Mouse (Mus musculus): ENCODE measurements at regions not wholly inside any gene's neighbourhood (a gene's known extent, or its start where the extent isn't known, plus 50 kb on each side); places are given as distances from the start of the nearest gene placed in this dataset.

GRCm38 (mm10) chr3:38322426-38322825, 162.2 kb downstream of the Ankrd50 start:
- no peak overlapping the region for H3K4me3 ChIP-seq (ENCODE audit: low read depth, low read length)
- H3K36me3 ChIP-seq (ENCODE audit: insufficient read depth) = no peaks in the 10 kb centered on the region
- H3K27me3 ChIP-seq (ENCODE audit: insufficient read depth, low read length) = no peaks in the 10 kb centered on the region
- 44% methylated on average over 8 of the region's 8 CpGs for WGBS
- no peak overlapping the region for H3K4me2 ChIP-seq (ENCODE audit: low read depth)
- H3K27ac ChIP-seq (ENCODE audit: low read depth, low read length) = no peak overlapping the region
- ATAC-seq (no peak), DNase-seq (no peak)
- no peak overlapping the region for H3K9ac ChIP-seq
- no peak for TF ChIP-seq CTCF (IDR thresholded peaks at IDR 0.05; ENCODE audit: low read depth)
- no peaks in the 10 kb centered on the region for H3K4me1 ChIP-seq (ENCODE audit: insufficient read depth)
- H3K9me3 ChIP-seq (ENCODE audit: low read length) = no peaks in the 10 kb centered on the region

GRCm38 (mm10) chr3:38321620-38322019, 163.0 kb downstream of the Ankrd50 start:
- ATAC-seq (peak; percentile 43; the same call in 1 of the 2 replicates), DNase-seq (no peak)
- WGBS = 61% methylated on average over 3 of the region's 3 CpGs

GRCm38 (mm10) chr3:38320998-38321397, 163.6 kb downstream of the Ankrd50 start:
- Histone ChIP-seq H3K4me2 (ENCODE audit: low read depth) (no peak overlapping the region), H3K27me3 (ENCODE audit: insufficient read depth, low read length) (no peaks in the 10 kb centered on the region), H3K27ac (ENCODE audit: low read depth, low read length) (no peak overlapping the region), H3K9me3 (ENCODE audit: low read length) (no peaks in the 10 kb centered on the region), H3K4me1 (ENCODE audit: insufficient read depth) (no peaks in the 10 kb centered on the region), H3K4me3 (ENCODE audit: low read depth, low read length) (no peak overlapping the region), H3K36me3 (ENCODE audit: insufficient read depth) (no peaks in the 10 kb centered on the region), H3K9ac (no peak overlapping the region)
- DNase-seq = no peak
- WGBS = 83% methylated on average over 6 of the region's 6 CpGs
- no peak; the same call in 1 of the 2 replicates for ATAC-seq
- no peak for TF ChIP-seq CTCF (IDR thresholded peaks at IDR 0.05; ENCODE audit: low read depth)

More at GRCm38 (mm10) chr3:38321620-38322019, 163.0 kb downstream of the Ankrd50 start:
- Histone ChIP-seq H3K36me3 (ENCODE audit: insufficient read depth) (no peaks in the 10 kb centered on the region), H3K4me2 (ENCODE audit: low read depth) (no peak overlapping the region), H3K9ac (no peak overlapping the region), H3K4me3 (ENCODE audit: low read depth, low read length) (no peak overlapping the region), H3K9me3 (ENCODE audit: low read length) (no peaks in the 10 kb centered on the region), H3K4me1 (ENCODE audit: insufficient read depth) (no peaks in the 10 kb centered on the region), H3K27ac (ENCODE audit: low read depth, low read length) (no peak overlapping the region), H3K27me3 (ENCODE audit: insufficient read depth, low read length) (no peaks in the 10 kb centered on the region)
- TF ChIP-seq CTCF (IDR thresholded peaks at IDR 0.05; ENCODE audit: low read depth) = no peak

GRCm38 (mm10) chr3:38312834-38313233, 171.8 kb downstream of the Ankrd50 start:
- Histone ChIP-seq H3K4me1 (ENCODE audit: insufficient read depth) (no peaks in the 10 kb centered on the region), H3K4me2 (ENCODE audit: low read depth) (no peak overlapping the region), H3K4me3 (ENCODE audit: low read depth, low read length) (no peak overlapping the region), H3K27ac (ENCODE audit: low read depth, low read length) (no peak overlapping the region), H3K9ac (no peak overlapping the region), H3K36me3 (ENCODE audit: insufficient read depth) (no peaks in the 10 kb centered on the region), H3K9me3 (ENCODE audit: low read length) (no peaks in the 10 kb centered on the region), H3K27me3 (ENCODE audit: insufficient read depth, low read length) (no peaks in the 10 kb centered on the region)
- DNase-seq (no peak), ATAC-seq (no peak)
- WGBS = 36% methylated on average over 6 of the region's 6 CpGs
- no peak for TF ChIP-seq CTCF (IDR thresholded peaks at IDR 0.05; ENCODE audit: low read depth)

GRCm38 (mm10) chr3:38312121-38312520, 172.5 kb downstream of the Ankrd50 start:
- 33% methylated on average over 3 of the region's 3 CpGs for WGBS

GRCm38 (mm10) chr3:38299898-38300751, 184.5 kb downstream of the Ankrd50 start:
- Histone ChIP-seq H3K9me3 (ENCODE audit: low read length) (no peaks in the 10 kb centered on the region), H3K27ac (ENCODE audit: low read depth, low read length) (peak overlapping the region; percentile 15; the same call in 1 of the 2 replicates), H3K4me2 (ENCODE audit: low read depth) (no peak overlapping the region), H3K9ac (no peak overlapping the region), H3K4me1 (ENCODE audit: insufficient read depth) (peaks cover 6% of the 10 kb centered on the region; the same call in 1 of the 2 replicates), H3K36me3 (ENCODE audit: insufficient read depth) (no peaks in the 10 kb centered on the region), H3K27me3 (ENCODE audit: insufficient read depth, low read length) (no peaks in the 10 kb centered on the region), H3K4me3 (ENCODE audit: low read depth, low read length) (no peak overlapping the region)
- DNase-seq (no peak), ATAC-seq (no peak)
- TF ChIP-seq CTCF (IDR thresholded peaks at IDR 0.05; ENCODE audit: low read depth) = no peak
- 66% methylated on average over 11 of the region's 11 CpGs for WGBS

More at GRCm38 (mm10) chr3:38312121-38312520, 172.5 kb downstream of the Ankrd50 start:
- no peak for ATAC-seq
- H3K27me3 ChIP-seq (ENCODE audit: insufficient read depth, low read length) = no peaks in the 10 kb centered on the region
- no peak overlapping the region for H3K4me2 ChIP-seq (ENCODE audit: low read depth)
- no peak overlapping the region for H3K27ac ChIP-seq (ENCODE audit: low read depth, low read length)
- no peaks in the 10 kb centered on the region for H3K36me3 ChIP-seq (ENCODE audit: insufficient read depth)
- no peak overlapping the region for H3K9ac ChIP-seq
- H3K9me3 ChIP-seq (ENCODE audit: low read length) = no peaks in the 10 kb centered on the region
- no peak overlapping the region for H3K4me3 ChIP-seq (ENCODE audit: low read depth, low read length)
- TF ChIP-seq CTCF (IDR thresholded peaks at IDR 0.05; ENCODE audit: low read depth) = no peak
- DNase-seq = no peak
- H3K4me1 ChIP-seq (ENCODE audit: insufficient read depth) = no peaks in the 10 kb centered on the region

GRCm38 (mm10) chr3:38299236-38299897, 185.3 kb downstream of the Ankrd50 start:
- Histone ChIP-seq H3K27ac (ENCODE audit: low read depth, low read length) (peak overlapping the region; percentile 15; the same call in 1 of the 2 replicates), H3K4me2 (ENCODE audit: low read depth) (no peak overlapping the region), H3K27me3 (ENCODE audit: insufficient read depth, low read length) (no peaks in the 10 kb centered on the region), H3K9me3 (ENCODE audit: low read length) (no peaks in the 10 kb centered on the region), H3K36me3 (ENCODE audit: insufficient read depth) (no peaks in the 10 kb centered on the region), H3K4me1 (ENCODE audit: insufficient read depth) (peaks cover 6% of the 10 kb centered on the region; the same call in 1 of the 2 replicates), H3K9ac (no peak overlapping the region), H3K4me3 (ENCODE audit: low read depth, low read length) (no peak overlapping the region)
- DNase-seq (peak; percentile 71), ATAC-seq (peak; percentile 97)
- no peak for TF ChIP-seq CTCF (IDR thresholded peaks at IDR 0.05; ENCODE audit: low read depth)
- 14% methylated on average over 2 of the region's 2 CpGs for WGBS
